Comparison of ENCODE assay signal across 12 mouse cellular contexts in the genomic region with DNA sequence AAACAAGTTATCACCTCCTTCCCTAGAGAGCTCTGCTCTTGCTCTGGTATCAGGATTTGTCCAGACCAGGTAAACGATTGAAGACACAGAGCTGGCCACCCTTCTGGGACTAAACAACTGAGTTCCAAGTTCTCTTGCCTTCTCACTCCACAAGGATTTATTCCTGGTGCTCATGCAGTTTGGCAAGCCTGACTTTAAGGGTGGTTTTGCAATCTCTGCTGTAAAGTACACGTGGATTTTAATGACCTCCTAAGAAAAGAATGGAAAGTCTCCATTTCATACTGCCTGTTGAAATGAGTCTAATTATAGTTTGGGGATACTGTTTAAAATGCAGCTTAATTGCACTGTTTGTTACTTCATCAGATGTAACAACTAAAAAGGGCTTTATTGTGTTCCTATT. TPM values are rescaled to one million over a fixed set of nuclear protein-coding genes. Genes with fewer than 3 reads are reported as not detected.
DNase-seq lines count a peak whose midpoint lies in the region; ATAC-seq and TF ChIP-seq lines count a peak whose summit lies in the region.
"Had no signal": no experiment of that assay in that cellular context is flagged by ENCODE, and none has a peak within 500 bp of the region (broad histone marks: within the 10 kb centered on the region; RNA-seq: fewer than 3 reads in every experiment).

No protein-coding gene starts in this region.

- peak overlapping the region; percentile 84; the same call in 1 of the 2 replicates for H3K4me2 ChIP-seq in heart, embryonic 11.5 days
- H3K4me2 ChIP-seq in liver, embryonic 16.5 days (ENCODE audit: low read depth, low read length): peak overlapping the region; percentile 96

- peaks cover 37% of the 10 kb centered on the region for H3K79me3 ChIP-seq in C2C12 (ENCODE audit: low read depth)

- no peak overlapping the region for H3K27ac ChIP-seq in heart, embryonic 11.5 days (ENCODE audit: low read depth, low read length)
- H3K27ac ChIP-seq in hindbrain, embryonic 10.5 days: no peak overlapping the region
- H3K27ac ChIP-seq in liver, embryonic 16.5 days (ENCODE audit: low read length): no peak overlapping the region

- H3ac ChIP-seq in C2C12 (ENCODE audit: control insufficient read depth, insufficient read length, low read depth): peak overlapping the region; percentile 10

- peaks cover 40% of the 10 kb centered on the region for H3K79me2 ChIP-seq in C2C12 (ENCODE audit: control insufficient read depth, insufficient read depth)

- no peak for TF ChIP-seq CTCF in C2C12 (IDR thresholded peaks at IDR 0.05; ENCODE audit: control insufficient read depth, insufficient read depth, insufficient read length)

- H3K4me1 ChIP-seq in heart, embryonic 11.5 days (ENCODE audit: control insufficient read depth, insufficient read depth, low read length): peaks cover 13% of the 10 kb centered on the region
- H3K4me1 ChIP-seq in hindbrain, embryonic 10.5 days (replicated peaks): peaks cover 28% of the 10 kb centered on the region
- H3K4me1 ChIP-seq in liver, embryonic 16.5 days (ENCODE audit: control insufficient read depth, low read depth, low read length): peaks cover 14% of the 10 kb centered on the region

- intact Hi-C loops in heart, postnatal 36 days (cut with DNase I): loop anchor here (2.0 kb wide), 1 partner anchor 54 kb away; the partner anchor contains the start of genes Sgsh and Slc26a11

- no peak for DNase-seq in heart, postnatal 36 days
- no peak for DNase-seq in hindbrain, embryonic 10.5 days (ENCODE audit: low spot score)
- no peak for DNase-seq in adrenal gland, postnatal 14 days
- no peak for DNase-seq in spleen, postnatal 10 days (ENCODE audit: low spot score in 2 of 2)
- DNase-seq: heart, adult 18-20 months; retina, postnatal 1 day had no signal

- no peaks in the 10 kb centered on the region for H3K9me3 ChIP-seq in heart, embryonic 11.5 days (replicated peaks; ENCODE audit: control insufficient read depth, low read length)
- H3K9me3 ChIP-seq in hindbrain, embryonic 10.5 days: no peaks in the 10 kb centered on the region
- no peaks in the 10 kb centered on the region for H3K9me3 ChIP-seq in liver, embryonic 16.5 days (replicated peaks; ENCODE audit: control insufficient read depth, low read length)

- no peak for ATAC-seq in heart, embryonic 11.5 days (replicated peaks; ENCODE audit: insufficient number of reproducible peaks, low FRiP score, low TSS enrichment)
- no peak for ATAC-seq in liver, embryonic 16.5 days (ENCODE audit: low read depth)
- ATAC-seq in monocyte, adult 5-6 weeks (replicated peaks; ENCODE audit: insufficient number of reproducible peaks, low FRiP score, low TSS enrichment, poor library complexity, severe bottlenecking): no peak

- no peak overlapping the region for H3K9ac ChIP-seq in heart, embryonic 11.5 days (ENCODE audit: low read depth, low read length)
- no peak overlapping the region for H3K9ac ChIP-seq in liver, embryonic 16.5 days (ENCODE audit: low read depth, low read length)

- peaks cover 9% of the 10 kb centered on the region; the same call in 1 of the 2 replicates for H3K27me3 ChIP-seq in heart, embryonic 11.5 days (ENCODE audit: control insufficient read depth, insufficient read depth, low read length)
- peaks cover 29% of the 10 kb centered on the region for H3K27me3 ChIP-seq in C2C12 (ENCODE audit: control insufficient read depth, insufficient read depth, insufficient read length)
- H3K27me3 ChIP-seq in hindbrain, embryonic 10.5 days (ENCODE audit: insufficient read depth, poor library complexity, severe bottlenecking): peaks cover 11% of the 10 kb centered on the region; the same call in 1 of the 2 replicates
- no peaks in the 10 kb centered on the region; the same call in 1 of the 2 replicates for H3K27me3 ChIP-seq in liver, embryonic 16.5 days (ENCODE audit: control insufficient read depth, insufficient read depth, low read depth, low read length)

- H3K36me3 ChIP-seq in heart, embryonic 11.5 days (ENCODE audit: control insufficient read depth, insufficient read depth, low read length): peaks cover 7% of the 10 kb centered on the region
- peaks cover 23% of the 10 kb centered on the region for H3K36me3 ChIP-seq in C2C12 (ENCODE audit: control insufficient read depth, insufficient read depth)
- peaks cover 25% of the 10 kb centered on the region for H3K36me3 ChIP-seq in hindbrain, embryonic 10.5 days
- H3K36me3 ChIP-seq in liver, embryonic 16.5 days (ENCODE audit: control insufficient read depth, insufficient read depth): peaks cover 10% of the 10 kb centered on the region

- WGBS in heart, embryonic 11.5 days (ENCODE audit: insufficient replicate concordance): 37% methylated on average over 2 of the region's 2 CpGs
- WGBS in hindbrain, embryonic 10.5 days: 32% methylated on average over 2 of the region's 2 CpGs
- WGBS in liver, embryonic 16.5 days (ENCODE audit: insufficient replicate concordance): 14% methylated on average over 2 of the region's 2 CpGs

- H3K4me3 ChIP-seq in heart, embryonic 11.5 days (ENCODE audit: low read depth, low read length): 0 out of 2 replicates have a peak overlapping the region, but pooled peaks have one; percentile 97
- no peak overlapping the region for H3K4me3 ChIP-seq in C2C12 (ENCODE audit: insufficient read depth, poor library complexity, severe bottlenecking)
- peak overlapping the region; percentile 98 for H3K4me3 ChIP-seq in hindbrain, embryonic 10.5 days
- H3K4me3 ChIP-seq in liver, embryonic 16.5 days (ENCODE audit: low read depth, low read length): peak overlapping the region; percentile 92

TF ChIP-seq in C2C12, 6 proteins besides CTCF, POLR2A, EP300 and RAD21:
- TF ChIP-seq CEBPB (IDR thresholded peaks at IDR 0.05; ENCODE audit: low read depth): no peak
- TF ChIP-seq USF1 (IDR thresholded peaks at IDR 0.05; ENCODE audit: low read depth): no peak
- no peak for TF ChIP-seq MYOG (IDR thresholded peaks at IDR 0.05; ENCODE audit: control insufficient read depth, extremely low read depth, insufficient read length)
- no peak for TF ChIP-seq FOSL1 (IDR thresholded peaks at IDR 0.05; ENCODE audit: insufficient read depth, low read length, poor library complexity, severe bottlenecking)
- no peak for TF ChIP-seq MAX (IDR thresholded peaks at IDR 0.05)
- no peak for TF ChIP-seq MYOD1 (IDR thresholded peaks at IDR 0.05; ENCODE audit: control insufficient read depth, insufficient read length, low read depth)

RNA-seq across cellular contexts. Expression of gene Eif4a3, which starts 1.1 kb away (rescaled TPM):
- polyA plus RNA-seq in heart, embryonic 11.5 days (2014; fragmentation: Nextera tagmentation; extraction: Ambion mirVana): 313 and 316 TPM in 2 replicates
- total RNA-seq in heart, postnatal 36 days (2021): 10 to 100 TPM; 64.4 to 72.8 TPM
- polyA plus RNA-seq in C2C12 (2012; fragmentation: generic; extraction: Trizol): 349 TPM
- polyA plus RNA-seq in hindbrain, embryonic 10.5 days (2016; fragmentation: Nextera tagmentation; extraction: Ambion mirVana): 458 and 477 TPM in 2 replicates
- 139 and 146 TPM in 2 replicates for polyA plus RNA-seq in liver, embryonic 16.5 days (2015; fragmentation: Nextera tagmentation; extraction: Ambion mirVana)
- 129 and 132 TPM in 2 replicates for total RNA-seq in adrenal gland, postnatal 14 days (2021)
- 130 to 164 TPM (median 159 TPM) in 3 replicates for total RNA-seq in monocyte, adult 5-6 weeks (2017)

RNA-seq across cellular contexts. Expression of gene Card14, which starts 6.6 kb away (rescaled TPM):
- polyA plus RNA-seq in heart, embryonic 11.5 days (2014; fragmentation: Nextera tagmentation; extraction: Ambion mirVana): 0.14 and 0.38 TPM in 2 replicates
- total RNA-seq in heart, postnatal 36 days (2021): under 1 TPM; 0.06 to 0.16 TPM
- not detected for polyA plus RNA-seq in C2C12 (2012; fragmentation: generic; extraction: Trizol)
- 0.04 TPM in 1 of 2 replicates, not detected in the other for polyA plus RNA-seq in hindbrain, embryonic 10.5 days (2016; fragmentation: Nextera tagmentation; extraction: Ambion mirVana)
- polyA plus RNA-seq in liver, embryonic 16.5 days (2015; fragmentation: Nextera tagmentation; extraction: Ambion mirVana): 0.21 and 0.24 TPM in 2 replicates
- 0.30 and 0.38 TPM in 2 replicates for total RNA-seq in adrenal gland, postnatal 14 days (2021)
- 0.19 TPM in 1 of 3 replicates, not detected in the others for total RNA-seq in monocyte, adult 5-6 weeks (2017)
- total RNA-seq: common myeloid progenitor, adult 5-6 weeks; heart, adult 18-20 months had no signal
- polyA plus RNA-seq: CD4-positive, CD25-positive, alpha-beta regulatory T cell, adult 4 months had no signal

RNA-seq across cellular contexts. Expression of gene Gaa, which starts 33.3 kb away (rescaled TPM):
- 49.6 and 62.9 TPM in 2 replicates for polyA plus RNA-seq in heart, embryonic 11.5 days (2014; fragmentation: Nextera tagmentation; extraction: Ambion mirVana)
- total RNA-seq in heart, postnatal 36 days (2021): 10 to 100 TPM; 79.4 to 86.8 TPM
- 32.2 TPM for polyA plus RNA-seq in C2C12 (2012; fragmentation: generic; extraction: Trizol)
- polyA plus RNA-seq in hindbrain, embryonic 10.5 days (2016; fragmentation: Nextera tagmentation; extraction: Ambion mirVana): 28.3 and 35.5 TPM in 2 replicates
- 25.8 and 30.8 TPM in 2 replicates for polyA plus RNA-seq in liver, embryonic 16.5 days (2015; fragmentation: Nextera tagmentation; extraction: Ambion mirVana)
- 78.3 and 81.3 TPM in 2 replicates for total RNA-seq in adrenal gland, postnatal 14 days (2021)
- 8.7 to 20.4 TPM (median 12.8 TPM) in 3 replicates for total RNA-seq in monocyte, adult 5-6 weeks (2017)

RNA-seq across cellular contexts. Expression of gene Sgsh, which starts 54.4 kb away (rescaled TPM):
- 6.1 and 6.5 TPM in 2 replicates for polyA plus RNA-seq in heart, embryonic 11.5 days (2014; fragmentation: Nextera tagmentation; extraction: Ambion mirVana)
- total RNA-seq in heart, postnatal 36 days (2021): 1 to 10 TPM; 4.9 to 5.3 TPM
- polyA plus RNA-seq in C2C12 (2012; fragmentation: generic; extraction: Trizol): 2.3 TPM
- 6.8 and 7.1 TPM in 2 replicates for polyA plus RNA-seq in hindbrain, embryonic 10.5 days (2016; fragmentation: Nextera tagmentation; extraction: Ambion mirVana)
- 1.8 and 2.0 TPM in 2 replicates for polyA plus RNA-seq in liver, embryonic 16.5 days (2015; fragmentation: Nextera tagmentation; extraction: Ambion mirVana)
- total RNA-seq in adrenal gland, postnatal 14 days (2021): 14.8 and 15.7 TPM in 2 replicates
- 15.0 to 19.4 TPM (median 17.0 TPM) in 3 replicates for total RNA-seq in monocyte, adult 5-6 weeks (2017)

RNA-seq across cellular contexts. Expression of gene Slc26a11, which starts 54.4 kb away (rescaled TPM):
- 9.4 and 10.2 TPM in 2 replicates for polyA plus RNA-seq in heart, embryonic 11.5 days (2014; fragmentation: Nextera tagmentation; extraction: Ambion mirVana)
- total RNA-seq in heart, postnatal 36 days (2021): 1 to 10 TPM; 3.7 to 4.3 TPM
- 0.51 TPM for polyA plus RNA-seq in C2C12 (2012; fragmentation: generic; extraction: Trizol)
- polyA plus RNA-seq in hindbrain, embryonic 10.5 days (2016; fragmentation: Nextera tagmentation; extraction: Ambion mirVana): 6.1 and 7.8 TPM in 2 replicates
- 2.1 and 2.3 TPM in 2 replicates for polyA plus RNA-seq in liver, embryonic 16.5 days (2015; fragmentation: Nextera tagmentation; extraction: Ambion mirVana)
- 7.5 and 9.7 TPM in 2 replicates for total RNA-seq in adrenal gland, postnatal 14 days (2021)
- 8.4 to 16.4 TPM (median 13.5 TPM) in 3 replicates for total RNA-seq in monocyte, adult 5-6 weeks (2017)
